In the genomic region with DNA sequence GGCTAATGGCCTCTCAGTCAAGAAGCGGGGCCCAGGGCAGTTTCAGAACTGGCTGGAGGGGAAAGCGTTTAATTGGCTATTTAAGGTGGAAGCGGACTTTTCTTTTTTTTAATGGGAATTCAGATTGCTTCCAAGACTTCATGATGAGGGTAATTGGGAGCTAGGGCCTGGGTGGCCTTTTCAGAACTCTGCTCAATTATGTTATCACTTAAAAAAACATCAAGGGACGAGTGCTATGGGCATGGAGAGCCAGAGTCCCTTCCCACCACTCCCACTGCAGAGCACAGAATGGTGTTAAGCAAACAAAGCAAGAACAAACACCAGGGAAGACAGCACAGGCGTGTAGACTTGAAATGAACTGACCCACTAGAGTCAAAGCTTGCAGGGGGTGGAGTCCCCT, we compare ENCODE assay signal across 11 mouse cellular contexts.
DNase-seq lines count a peak whose midpoint lies in the region; ATAC-seq lines count a peak whose summit lies in the region.
"Had no signal": no experiment of that assay in that cellular context is flagged by ENCODE, and none has a peak within 500 bp of the region (broad histone marks: within the 10 kb centered on the region; RNA-seq: fewer than 3 reads in every experiment).

No protein-coding gene starts in this region.

- ATAC-seq in liver, embryonic 15.5 days (ENCODE audit: insufficient read depth) = peak; percentile 61
- ATAC-seq in stomach, embryonic 14.5 days (ENCODE audit: insufficient number of reproducible peaks, insufficient read depth, low FRiP score, low read depth) = 0 out of 2 replicates have a peak, but pooled peaks have one; percentile 64

- peaks cover 5% of the 10 kb centered on the region; the same call in 1 of the 2 replicates for H3K4me1 ChIP-seq in liver, embryonic 15.5 days (replicated peaks)
- H3K4me1 ChIP-seq in stomach, embryonic 14.5 days (ENCODE audit: control insufficient read depth, insufficient read depth, low read length) = no peaks in the 10 kb centered on the region

- H3K9ac ChIP-seq in liver, embryonic 15.5 days = no peak overlapping the region
- no peak overlapping the region for H3K9ac ChIP-seq in stomach, embryonic 14.5 days (replicated peaks; ENCODE audit: low read depth, low read length)
- H3K9ac ChIP-seq: embryonic facial prominence, embryonic 13.5 days had no signal

- H3K27ac ChIP-seq in liver, embryonic 15.5 days (replicated peaks) = peak overlapping the region; percentile 61
- H3K27ac ChIP-seq in stomach, embryonic 14.5 days (ENCODE audit: low read length) = no peak overlapping the region
- H3K27ac ChIP-seq: embryonic facial prominence, embryonic 13.5 days had no signal

- no peaks in the 10 kb centered on the region for H3K36me3 ChIP-seq in liver, embryonic 15.5 days (replicated peaks)
- no peaks in the 10 kb centered on the region for H3K36me3 ChIP-seq in stomach, embryonic 14.5 days (ENCODE audit: control insufficient read depth, insufficient read depth, low read length)
- H3K36me3 ChIP-seq: embryonic facial prominence, embryonic 13.5 days had no signal

- H3K9me3 ChIP-seq in liver, embryonic 15.5 days (replicated peaks) = no peaks in the 10 kb centered on the region
- no peaks in the 10 kb centered on the region for H3K9me3 ChIP-seq in stomach, embryonic 14.5 days (ENCODE audit: control insufficient read depth, low read depth, low read length)
- H3K9me3 ChIP-seq: embryonic facial prominence, embryonic 13.5 days had no signal

- peak; percentile 21 to 46 for DNase-seq in lung, adult 18-20 months
- no peak for DNase-seq in lung, postnatal 4 days
- peak; percentile 53 for DNase-seq in forelimb bud, embryonic 11.5 days (ENCODE audit: low read depth, low spot score)
- no peak for DNase-seq in right cerebral cortex, adult 18-20 months
- DNase-seq in right cerebral cortex, postnatal 14 days = no peak
- DNase-seq in Muller cell, postnatal 12 days (ENCODE audit: inconsistent ontology term) = no peak
- DNase-seq: cerebellum, adult 9-11 months; layer of hippocampus, adult 9-11 months had no signal

- WGBS in liver, embryonic 15.5 days (ENCODE audit: insufficient replicate concordance) = 54% methylated on average over 5 of the region's 5 CpGs
- WGBS in stomach, embryonic 14.5 days = 61% methylated on average over 5 of the region's 5 CpGs

- H3K4me2 ChIP-seq in liver, embryonic 15.5 days = peak overlapping the region; percentile 18; the same call in 1 of the 2 replicates
- no peak overlapping the region for H3K4me2 ChIP-seq in stomach, embryonic 14.5 days (replicated peaks; ENCODE audit: low read depth, low read length)
- H3K4me2 ChIP-seq: embryonic facial prominence, embryonic 13.5 days had no signal

- no peaks in the 10 kb centered on the region for H3K27me3 ChIP-seq in liver, embryonic 15.5 days
- H3K27me3 ChIP-seq in stomach, embryonic 14.5 days (ENCODE audit: control insufficient read depth, insufficient read depth, low read length) = no peaks in the 10 kb centered on the region
- H3K27me3 ChIP-seq: embryonic facial prominence, embryonic 13.5 days had no signal

- H3K4me3 ChIP-seq in liver, embryonic 15.5 days (replicated peaks) = no peak overlapping the region
- no peak overlapping the region for H3K4me3 ChIP-seq in stomach, embryonic 14.5 days (ENCODE audit: low read depth, low read length)
- H3K4me3 ChIP-seq: embryonic facial prominence, embryonic 13.5 days had no signal

Comparison
In these comparisons a context has a peak if more than half of its experiments do, and no peak if none do; other contexts are left out.
1. DNase-seq: peak in lung, adult 18-20 months (2 of 2) and forelimb bud, embryonic 11.5 days (single experiment); none in lung, postnatal 4 days (0 of 2), right cerebral cortex, adult 18-20 months (single experiment), right cerebral cortex, postnatal 14 days (single experiment) and Muller cell, postnatal 12 days (single experiment).